Mouse (Mus musculus): Measurements from ENCODE around the gene Elmod2.
"Not testable (repeated sequence)": the region's sequence is repeated elsewhere in the genome, so short reads cannot be mapped to it uniquely, and the experiment has no call there.

Elmod2 gene

DNA sequence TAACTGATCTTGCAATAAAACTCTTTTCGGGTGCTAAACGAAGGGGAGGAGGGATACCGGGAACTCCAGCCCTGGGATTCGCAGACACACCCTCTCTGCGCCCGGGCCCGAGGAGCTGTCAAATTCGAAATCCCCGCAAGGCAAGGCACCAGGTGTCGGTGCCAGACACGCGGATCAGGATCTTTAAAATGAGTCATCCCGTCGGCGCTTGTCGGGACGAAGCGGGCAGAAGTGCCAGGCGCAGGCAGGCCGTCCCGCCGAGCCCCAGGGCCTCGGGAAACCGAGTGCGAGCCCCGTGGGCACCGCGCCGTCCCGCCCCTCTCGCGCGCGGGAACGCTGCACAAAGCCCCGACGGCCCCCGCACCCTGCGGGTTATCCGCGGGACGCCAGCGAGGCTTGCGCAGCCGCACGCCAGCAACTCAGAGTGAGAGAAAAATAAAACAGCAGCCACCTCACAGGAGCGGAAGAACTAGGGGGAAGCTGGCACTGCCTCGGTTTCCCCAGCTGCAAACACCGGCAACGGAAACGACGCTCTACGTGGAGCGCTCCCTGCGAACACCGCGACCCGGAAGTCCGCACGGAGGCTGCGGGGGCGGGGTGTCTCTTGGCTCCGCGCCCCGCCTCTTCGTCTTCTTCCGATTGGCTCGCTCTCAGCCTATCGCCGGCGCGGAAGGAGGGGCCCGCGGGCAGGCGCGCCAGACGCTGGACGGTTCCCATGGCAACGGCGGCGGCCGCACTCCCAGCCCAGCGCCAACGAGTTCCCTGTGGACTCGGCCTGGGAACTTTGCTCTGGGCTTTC is at the start of gene Elmod2:
Elmod2 (minus strand) TSS at position 588 of the 799 bp plus-strand sequence.
- DNase-seq: peak; percentile 97

DNA sequence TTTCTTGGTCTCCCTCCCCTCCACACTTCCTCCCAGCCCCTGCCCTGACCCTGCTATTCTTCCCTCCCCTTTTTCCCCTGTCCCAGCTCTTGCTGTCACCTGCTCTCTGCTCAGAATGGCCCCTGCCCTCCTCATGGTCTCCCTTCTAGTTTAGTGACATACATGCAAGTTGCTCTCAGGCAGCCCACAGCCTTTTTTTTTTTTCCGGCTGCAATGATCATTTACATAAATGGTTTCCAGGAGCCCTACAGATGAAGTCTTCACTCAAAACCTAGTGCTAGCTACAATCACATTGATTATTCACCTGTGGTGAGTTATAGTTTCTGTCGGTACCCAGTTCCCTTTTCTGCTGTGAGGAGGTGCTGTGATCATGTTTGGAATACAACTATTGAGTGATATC is 48.7 kb upstream of the Elmod2 start:
- no peak for DNase-seq

DNA sequence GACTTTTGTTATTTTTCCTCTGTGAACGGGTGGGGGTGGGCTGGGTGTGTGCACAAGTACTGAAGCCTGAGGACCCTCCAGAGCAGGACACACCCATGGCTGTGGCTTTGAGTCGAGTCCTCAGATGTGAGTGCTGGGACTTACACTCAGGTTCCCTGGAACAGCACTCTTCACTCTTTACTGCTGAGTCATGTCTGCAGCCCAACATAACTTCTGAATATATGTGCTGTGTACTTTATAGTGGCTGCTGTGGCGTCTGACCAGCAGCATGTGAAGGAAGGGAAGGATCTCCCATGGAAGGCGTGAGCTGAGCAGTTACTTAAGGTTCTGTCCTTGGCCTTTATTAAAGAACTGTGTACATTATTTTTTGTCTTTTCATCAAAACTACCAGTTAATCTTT is 47.9 kb upstream of the Elmod2 start:
- DNase-seq: no peak

DNA sequence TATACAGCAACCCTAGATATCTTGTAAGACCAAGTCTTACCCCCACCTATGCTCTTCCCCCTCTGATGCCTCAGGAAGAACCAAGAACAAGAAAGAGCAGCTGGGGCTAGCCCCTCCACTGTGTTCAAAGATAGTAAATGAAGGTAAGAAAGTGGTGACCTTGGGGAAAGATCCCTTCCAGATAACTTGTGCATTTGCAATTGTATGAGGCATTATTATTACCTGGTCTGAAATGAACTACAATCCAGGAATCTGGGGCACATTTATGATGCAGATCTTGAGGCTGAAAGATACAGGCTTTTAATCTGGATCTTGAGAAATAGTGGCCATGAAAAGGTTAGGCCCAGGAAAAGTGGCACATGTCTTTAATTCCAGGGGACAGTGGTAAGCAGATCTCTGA is 44.9 kb upstream of the Elmod2 start:
- DNase-seq: no peak

DNA sequence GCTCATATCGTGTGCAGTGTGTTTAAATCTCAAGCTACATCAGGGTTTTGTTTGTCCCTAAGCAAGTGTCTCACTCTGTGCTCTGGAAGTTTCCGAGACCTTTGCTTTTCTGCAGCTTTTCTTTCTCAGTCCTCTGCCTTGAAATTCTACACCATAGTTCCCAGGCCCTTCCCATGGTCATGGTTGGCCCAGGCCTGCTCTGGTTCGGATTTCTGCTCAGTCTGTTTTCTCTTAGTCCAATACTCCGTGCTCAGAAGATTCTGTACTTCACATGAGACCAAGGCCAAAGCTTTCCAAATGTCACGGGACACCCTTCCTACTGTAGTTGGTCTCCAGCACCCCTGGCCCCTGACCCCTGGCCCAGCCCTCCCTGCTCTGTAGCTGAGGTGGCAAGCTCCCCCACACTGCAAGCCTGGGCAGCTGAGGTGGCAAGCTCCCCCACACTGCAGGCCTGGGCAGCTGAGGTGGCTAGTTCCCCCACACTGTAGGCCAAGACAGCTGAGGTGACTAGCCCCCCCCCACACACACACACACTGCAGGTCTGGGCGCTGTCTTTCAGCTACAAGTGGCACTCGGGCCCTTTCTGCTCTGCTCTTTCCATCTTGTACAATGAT is 31.0 kb upstream of the Elmod2 start:
- no peak for DNase-seq

DNA sequence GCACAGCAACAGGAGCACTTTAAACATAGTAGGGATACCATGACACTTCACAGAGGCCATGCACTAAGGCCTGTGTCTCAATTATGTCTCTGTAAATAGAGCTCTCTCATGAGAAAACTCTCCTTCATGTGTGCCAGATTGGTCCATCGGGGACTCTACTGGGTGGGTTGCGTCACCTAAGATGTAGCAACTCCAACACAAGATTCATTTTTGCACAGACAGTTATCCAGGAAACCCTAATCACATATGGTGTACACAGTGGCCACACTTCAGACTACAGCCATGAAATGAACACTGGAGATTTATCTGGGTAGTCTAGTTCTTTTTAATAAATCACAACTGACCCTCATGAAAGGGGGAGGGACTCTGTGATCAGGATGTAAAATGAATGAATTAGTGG is 19.0 kb upstream of the Elmod2 start:
- no peak for DNase-seq

DNA sequence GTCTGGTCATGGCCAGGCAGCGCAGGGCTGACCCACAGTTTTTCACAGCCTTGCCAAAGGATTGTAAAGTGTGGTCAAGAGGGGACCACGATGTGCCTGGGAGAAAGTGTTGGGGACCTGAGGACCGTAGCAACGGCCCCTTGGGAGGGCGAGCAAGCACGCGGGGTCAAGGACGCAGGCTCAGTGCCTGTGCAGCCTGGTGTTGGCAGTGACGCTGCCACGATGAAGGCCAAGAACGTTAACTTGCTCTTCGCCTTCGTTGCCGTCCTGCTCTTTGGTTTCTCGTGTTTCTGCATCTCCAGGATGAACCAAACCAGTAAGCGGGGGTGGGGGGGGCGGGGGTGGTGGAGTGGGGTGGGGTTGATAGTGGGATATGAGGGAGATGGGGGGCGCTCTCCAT is 16.0 kb upstream of the Elmod2 start, which contains the start of gene Mgat4d:
Mgat4d (plus strand) TSS at position 209 of the 400 bp plus-strand sequence.
- DNase-seq: no peak

DNA sequence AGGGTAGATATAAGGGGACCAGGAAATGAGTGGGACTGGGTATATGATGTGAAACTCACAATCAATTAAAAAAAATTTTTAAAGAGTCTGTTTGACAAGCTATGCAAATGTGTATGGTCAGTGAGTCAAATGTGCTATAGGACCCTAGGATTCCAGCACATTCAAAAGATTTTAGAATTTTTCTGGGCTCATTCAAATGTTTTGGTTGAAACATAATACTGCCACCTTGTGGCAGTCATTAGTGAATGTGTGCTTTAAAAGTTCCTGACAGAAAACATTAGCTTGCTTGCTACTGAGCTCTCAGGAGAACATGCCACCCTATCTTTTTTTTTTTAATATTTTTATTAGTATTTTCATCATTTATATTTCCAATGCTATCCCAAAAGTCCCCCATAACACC is 10.4 kb upstream of the Elmod2 start:
- peak; percentile 18 for DNase-seq

DNA sequence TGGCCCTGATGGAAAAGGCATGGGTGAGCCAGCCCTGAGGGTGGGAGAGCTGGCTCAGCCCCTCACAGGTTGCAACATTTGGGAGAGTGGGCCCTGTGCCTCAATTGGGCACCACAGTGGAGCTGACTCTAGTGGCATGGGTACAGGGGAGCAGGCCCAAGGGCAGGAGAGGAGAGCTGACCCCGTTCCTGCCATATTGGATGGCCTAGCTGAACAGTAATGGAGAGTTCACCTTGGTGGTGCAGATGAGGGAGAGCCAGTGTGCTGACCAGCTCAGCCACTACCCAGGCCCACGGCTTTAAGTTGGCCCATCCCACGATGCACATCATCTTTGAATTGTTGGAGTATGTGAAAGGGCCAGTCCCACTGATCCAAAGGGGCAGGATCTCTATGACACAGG is 9.8 kb upstream of the Elmod2 start:
- DNase-seq: no peak

DNA sequence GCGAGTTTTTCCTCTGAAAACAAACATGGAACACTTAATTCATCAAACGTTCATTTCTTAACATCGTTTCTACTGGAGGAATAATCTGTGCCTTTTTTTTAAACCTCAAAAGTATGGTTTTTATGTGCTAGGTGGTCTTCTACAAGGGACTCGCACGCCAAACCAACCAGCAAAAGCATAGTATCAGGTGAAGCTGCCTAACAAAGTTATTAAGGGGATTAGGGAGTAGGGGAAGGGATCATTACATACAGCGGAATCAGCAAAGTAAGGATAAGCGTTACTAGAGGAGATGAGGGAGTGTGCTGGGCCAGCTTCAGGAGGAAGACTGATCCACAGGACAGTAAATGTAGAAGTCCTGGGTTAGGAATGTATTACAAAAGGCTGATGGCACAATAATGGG is 578 bp upstream of the Elmod2 start:
- no peak for DNase-seq

DNA sequence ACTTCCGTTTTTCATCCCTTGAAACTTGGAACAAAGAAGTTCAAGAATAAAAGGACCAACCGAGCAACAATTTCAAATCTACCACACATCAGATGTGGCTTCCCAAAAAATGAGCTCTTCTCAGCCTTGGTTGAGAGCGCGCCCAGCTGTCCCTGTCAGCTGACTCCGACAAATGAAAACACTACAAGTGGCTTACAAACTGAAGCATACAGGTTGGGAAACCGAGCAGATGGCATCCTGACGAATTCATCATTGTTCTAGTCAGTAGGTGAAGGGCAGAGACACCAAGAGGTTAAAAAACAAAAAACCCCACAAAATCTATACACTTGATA is 753 bp downstream of the Elmod2 start:
- DNase-seq: peak; percentile 32

DNA sequence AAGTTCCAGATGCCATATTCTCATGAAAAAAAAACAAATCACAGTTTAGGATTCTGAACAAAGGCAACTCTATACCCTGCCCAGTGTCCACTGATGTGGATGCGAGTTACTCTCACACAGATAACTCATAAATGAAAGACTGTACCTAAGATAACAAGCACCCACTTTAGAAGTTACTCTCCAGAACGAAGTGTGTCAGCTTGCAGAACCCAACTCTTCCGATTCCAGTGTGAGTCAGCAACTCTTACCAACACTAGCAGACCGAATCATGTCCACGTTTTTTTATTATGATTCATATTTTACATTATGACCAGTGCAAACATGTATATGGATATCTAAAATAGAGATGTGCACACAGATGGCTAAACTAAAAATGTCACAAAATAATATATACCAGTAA is 4.4 kb downstream of the Elmod2 start:
- no peak for DNase-seq

DNA sequence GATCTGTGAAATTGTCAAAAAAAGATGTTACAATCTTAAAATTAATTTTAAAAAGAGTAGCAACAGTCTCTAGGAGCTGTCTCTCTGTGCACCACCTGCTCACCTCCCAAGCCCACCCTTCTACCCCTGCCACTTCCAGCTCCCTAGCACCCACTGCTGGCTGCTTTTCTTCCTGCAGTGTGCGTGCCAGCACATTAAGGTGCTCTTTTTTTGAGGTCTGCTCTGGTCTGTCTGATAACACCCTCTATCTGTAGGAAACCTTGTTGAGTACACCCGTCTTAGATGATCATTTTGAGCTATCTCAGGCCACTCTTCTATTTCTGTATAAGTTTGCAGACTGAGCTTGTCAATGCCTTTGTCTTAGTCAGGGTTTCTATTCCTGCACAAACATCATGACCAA is 9.2 kb downstream of the Elmod2 start:
- DNase-seq: no peak

DNA sequence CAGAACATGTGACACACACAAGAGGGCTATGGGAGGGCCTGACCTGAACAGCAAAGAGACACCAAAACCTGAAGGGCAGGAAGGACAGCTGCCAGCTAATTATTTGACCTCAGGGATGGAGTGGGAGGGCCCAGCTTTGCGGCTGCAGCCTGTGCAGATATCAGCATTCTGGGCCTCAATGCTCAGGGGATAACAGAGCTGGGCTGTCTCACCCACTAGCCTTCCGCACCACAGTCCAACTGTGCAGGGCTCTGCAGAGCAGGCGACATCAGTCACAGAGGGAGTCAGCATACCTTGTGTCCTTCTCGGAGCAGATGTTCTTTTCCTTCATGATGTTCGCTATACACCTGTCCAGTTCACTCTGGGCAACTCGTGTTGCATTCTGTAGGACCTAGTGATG is 9.9 kb downstream of the Elmod2 start:
- no peak for DNase-seq

DNA sequence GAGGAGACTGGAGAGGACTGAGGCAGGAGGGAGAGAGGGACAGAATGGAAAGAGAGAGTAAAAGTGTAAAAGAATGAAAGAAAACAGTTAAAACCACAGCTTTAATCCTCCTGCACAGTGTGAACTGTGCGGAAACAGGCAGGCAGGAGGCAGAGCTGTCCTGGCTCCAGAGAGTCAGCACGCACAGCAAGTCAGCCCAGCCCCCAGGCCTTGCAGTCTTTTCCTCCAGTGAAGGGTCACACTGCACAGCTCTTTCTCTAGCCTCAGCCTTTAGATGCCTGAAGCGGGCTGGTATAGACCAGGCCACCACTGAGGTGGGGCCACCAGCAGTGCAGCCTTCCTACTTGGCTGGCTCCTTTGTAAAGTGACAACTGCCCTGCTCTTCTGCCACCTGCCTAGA is 11.7 kb downstream of the Elmod2 start:
- DNase-seq: no peak

DNA sequence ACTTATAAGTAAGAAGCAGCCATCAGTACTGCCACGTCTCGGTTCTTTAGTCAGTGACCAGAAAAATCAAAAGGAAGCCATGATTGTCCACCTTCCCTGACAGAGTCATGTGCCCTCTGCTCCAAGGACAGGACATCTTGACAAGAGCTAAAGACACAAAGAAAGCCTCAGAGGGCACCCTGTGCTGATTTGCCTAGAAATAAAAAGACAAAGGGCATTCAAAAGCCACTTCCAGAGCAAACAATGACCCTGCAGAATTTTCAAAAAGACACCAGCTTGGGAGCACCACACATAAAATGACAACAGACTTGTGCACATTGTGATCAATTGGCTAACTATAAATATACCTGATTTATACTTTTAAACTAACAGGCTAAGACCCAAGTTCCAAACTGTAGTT is 16.6 kb downstream of the Elmod2 start:
- DNase-seq: no peak

DNA sequence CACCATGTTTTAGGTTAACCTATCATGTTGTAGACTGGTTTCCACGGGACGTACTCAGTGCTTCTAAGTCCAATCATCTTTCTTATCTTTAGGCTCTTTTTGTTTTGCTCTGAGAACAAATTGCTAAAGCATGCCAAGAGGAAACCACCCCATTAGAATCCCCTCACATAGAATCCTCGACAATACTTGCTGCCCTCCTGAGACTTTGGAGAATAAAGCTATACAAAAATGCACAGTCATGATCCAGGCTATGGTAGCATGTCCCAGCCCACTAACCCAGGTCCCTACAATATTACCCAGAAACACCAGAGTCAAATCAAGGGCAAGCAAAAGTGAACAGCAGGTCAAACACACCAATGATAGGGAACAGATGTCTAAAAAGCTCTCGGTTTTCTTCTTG is 17.2 kb downstream of the Elmod2 start:
- not testable (repeated sequence) for DNase-seq

DNA sequence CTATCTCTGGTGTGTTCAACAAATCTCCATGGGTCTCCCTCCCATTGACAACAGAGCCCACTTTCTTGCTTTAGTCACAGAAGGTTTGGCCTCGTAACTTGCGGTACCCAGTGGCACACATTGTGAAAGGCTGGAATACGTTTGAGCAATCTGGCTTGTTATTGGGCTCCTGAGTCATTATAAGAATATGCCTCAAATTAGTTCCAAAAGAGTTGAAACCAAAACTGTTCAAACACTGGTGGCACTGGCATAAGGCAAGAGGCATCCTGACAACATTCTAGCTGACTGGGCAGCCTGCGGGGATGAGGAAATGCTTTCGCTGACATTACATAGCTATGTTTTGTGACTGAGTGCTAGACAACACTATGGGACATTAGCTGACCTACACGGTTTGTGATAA is 22.4 kb downstream of the Elmod2 start:
- DNase-seq: no peak

DNA sequence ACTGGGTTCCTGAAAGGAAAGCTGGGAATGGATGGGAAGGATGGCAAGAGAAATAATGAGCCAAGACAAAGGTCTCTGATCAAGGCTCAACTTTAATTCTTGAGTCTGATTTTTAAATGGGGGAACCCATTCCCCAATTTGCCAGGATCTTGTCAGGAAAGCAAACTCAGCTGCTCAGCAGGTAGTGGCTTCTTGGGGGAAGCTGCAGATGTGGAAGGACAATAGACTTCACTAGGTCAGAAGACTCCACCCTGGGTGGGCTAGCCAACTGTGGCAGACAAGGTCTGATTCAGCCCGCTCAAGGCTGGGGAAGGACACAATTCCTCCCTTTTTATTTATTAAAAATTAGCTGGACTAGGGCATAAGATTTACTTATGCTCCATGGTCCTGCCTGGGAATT is 27.3 kb downstream of the Elmod2 start:
- DNase-seq: no peak

DNA sequence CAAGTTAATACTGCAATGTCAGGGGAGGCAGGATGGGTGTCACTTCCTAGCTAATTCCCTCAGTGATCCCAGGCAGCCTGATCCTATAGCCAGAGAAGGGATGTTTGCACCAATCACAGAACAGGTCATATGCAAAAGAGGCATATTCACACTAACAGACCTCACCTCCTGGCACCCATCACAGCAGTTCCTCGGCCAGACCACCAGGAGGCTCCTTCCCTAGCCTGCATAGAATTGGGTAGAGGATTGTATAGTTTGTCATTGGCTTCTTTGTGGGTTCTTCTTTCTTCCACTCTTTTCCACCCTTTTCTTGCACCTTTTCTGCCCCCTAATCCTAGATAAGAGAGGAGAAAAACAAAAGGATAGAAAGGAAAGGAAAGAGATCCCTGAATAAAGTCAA is 32.2 kb downstream of the Elmod2 start:
- peak; percentile 17 for DNase-seq

DNA sequence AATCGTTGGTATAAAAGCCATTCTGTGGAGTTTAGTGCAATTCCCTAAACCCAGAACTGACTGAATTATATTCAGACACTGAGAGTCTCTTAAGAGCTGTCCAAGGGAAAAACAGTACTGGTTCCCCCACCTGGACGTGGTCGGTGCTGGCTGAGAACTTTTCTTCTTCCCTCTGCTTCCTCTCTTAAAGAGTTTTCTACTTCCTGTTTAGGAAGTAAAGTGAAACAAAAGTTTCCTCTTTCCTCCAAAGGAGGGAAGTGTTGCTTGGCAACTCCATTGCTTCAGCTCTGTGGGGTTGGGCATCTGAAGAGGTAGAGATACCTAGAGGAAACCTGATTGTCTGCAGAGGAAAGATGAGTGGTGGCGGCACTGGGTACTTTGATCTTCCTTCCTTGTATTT is 34.9 kb downstream of the Elmod2 start:
- DNase-seq: no peak

DNA sequence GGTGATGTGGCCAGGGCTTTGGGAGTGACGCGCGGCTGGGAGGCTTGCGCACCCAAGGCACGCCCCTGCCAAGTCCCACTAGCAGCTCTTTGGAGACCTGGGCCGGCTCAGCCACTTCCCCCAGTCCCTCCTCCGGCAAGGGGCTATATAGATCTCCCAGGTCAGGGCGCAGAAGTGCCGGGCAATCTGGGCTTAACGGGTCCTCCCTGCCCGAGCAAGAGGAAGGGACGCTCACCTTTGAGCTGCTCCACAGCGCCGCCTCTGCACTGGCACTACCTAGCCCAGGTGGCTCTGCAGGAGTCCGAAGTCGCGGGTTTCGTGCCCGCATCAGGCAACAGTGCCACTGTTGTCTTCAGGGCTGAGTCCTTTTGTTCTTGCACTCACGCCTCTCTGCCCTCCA is 42.1 kb downstream of the Elmod2 start, which contains the start of gene Ucp1:
Ucp1 (plus strand) TSS at position 177 of the 400 bp plus-strand sequence.
- DNase-seq: no peak

DNA sequence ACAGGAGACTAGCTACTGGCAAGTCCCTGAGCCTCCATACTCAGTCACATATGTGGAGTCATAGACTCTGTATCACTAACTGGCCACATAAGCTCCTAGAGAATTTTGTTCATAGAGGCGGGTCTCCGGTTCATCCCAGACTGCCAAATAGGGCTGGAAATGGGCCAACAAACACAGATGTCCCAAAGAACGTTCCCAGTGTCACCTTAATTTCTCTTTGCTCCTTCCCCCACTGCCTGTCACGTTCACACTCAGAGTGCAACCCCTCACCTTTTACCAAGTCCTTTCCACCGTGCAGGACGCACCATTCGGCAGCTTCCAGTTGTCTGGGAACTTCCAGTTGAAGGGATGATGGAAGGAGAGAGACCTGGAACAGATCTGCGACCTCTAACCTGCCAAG is 46.9 kb downstream of the Elmod2 start:
- DNase-seq: no peak

DNA sequence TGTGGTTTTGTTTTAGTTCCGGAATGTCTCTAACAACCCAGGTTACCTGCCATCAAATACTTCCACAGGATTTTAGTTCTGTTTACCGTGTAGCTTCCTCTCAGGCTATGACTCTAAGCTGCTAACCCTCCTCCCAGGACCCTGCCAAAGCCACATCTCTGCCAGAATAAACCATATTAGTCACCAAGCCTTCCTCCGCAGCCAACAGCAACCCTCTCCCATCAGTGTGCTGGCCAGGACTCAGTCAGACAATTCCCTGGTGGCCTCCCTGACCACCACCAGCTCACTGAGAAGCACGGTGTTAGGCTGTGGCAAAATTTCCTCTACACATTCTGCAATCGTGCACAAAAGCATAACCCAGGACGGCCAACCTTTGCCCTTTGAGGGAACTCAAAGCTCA is 53.9 kb downstream of the Elmod2 start:
- no peak for DNase-seq

DNA sequence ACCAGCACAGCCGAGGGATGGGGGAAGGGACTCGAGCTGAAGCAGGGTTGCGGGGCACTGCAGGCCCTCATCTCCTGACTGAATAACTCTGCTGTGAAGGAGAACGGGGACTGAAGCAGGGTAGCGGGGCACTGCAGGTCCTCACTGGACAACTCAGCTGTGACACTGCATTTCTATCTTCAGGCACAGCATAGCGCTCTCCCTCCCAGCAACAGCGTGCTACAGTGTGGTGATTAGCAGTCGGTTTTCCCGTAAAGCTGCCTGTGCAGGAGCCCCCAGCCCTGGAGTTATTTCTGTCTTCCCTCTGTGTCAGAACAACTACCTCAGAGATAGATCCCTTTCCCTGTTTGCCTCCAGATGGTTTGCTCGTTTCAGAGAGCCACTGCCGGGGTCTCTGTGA is 57.8 kb downstream of the Elmod2 start:
- DNase-seq: no peak
